Mouse (Mus musculus): ENCODE results near the gene C530025M09Rik.

DNA sequence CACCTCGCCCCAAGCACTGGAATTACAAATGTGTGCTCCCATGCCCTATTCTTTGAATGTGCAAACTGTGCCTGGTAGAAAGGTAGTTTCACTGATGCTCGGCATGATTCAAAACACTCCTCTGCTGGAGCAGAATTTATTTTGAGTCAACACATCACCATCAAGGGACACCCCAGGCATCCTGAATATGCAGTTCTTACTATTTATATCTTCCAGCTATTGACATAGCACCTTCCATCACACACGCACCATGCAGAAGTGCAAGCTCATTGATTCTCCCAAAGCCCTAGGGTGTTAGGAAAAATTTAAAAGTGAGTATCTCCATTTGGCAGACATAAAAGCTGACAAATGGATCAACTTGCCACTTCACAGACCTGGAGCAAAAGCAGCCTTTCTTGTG lies 12.6 kb downstream of the C530025M09Rik start:
- TF ChIP-seq CTCF (IDR thresholded peaks at IDR 0.05; ENCODE audit: low read depth, low read length) (no peak), POLR2A (IDR thresholded peaks at IDR 0.05; ENCODE audit: borderline replicate concordance, low read depth, low read length) (no peak)

Data from bone marrow macrophage, adult 2 months (primary cell).